Mouse (Mus musculus) cortical plate, adult 2 months (tissue): Measurements from ENCODE around the gene Tm7sf2.

Experiments used
- CTCF ChIP-seq: fragments of 200-500 bp; IDR thresholded peaks from 2 replicates; pipeline ENCODE4 v1.5.1; 2011; ENCODE audit warnings: mild to moderate bottlenecking, control low read depth, low read length; ENCODE audit not compliant: insufficient read depth; ENCODE audit errors: extremely low read depth
- POLR2A ChIP-seq: fragments of 200-500 bp; IDR thresholded peaks from 2 replicates; pipeline ENCODE4 v1.6.1; 2011; ENCODE audit warnings: mild to moderate bottlenecking, low read length, control low read depth; ENCODE audit not compliant: insufficient read depth; ENCODE audit errors: extremely low read depth

DNA sequence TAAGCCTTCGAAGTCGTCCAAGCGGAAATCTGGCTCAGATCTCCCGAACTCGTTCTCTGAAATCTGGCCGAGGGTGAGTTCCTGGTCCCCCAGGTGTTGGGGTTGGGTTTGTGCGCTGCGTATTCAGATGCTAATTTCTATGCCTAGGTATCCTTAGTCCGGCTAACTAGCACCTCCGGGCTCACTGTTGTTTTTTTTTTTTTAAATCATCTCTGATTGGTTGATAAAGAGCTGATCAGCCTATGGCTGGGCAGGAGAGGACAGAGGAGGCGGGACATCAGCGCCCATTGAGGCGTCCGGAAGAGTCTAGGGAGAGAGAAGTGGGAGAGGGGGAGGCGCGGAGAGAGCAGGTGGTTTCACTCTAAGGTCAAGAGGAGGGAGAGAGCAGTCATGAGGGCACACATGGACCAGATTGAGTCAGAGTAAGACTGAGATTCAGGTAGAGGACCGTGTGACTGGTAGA lies 17.3 kb upstream of the Tm7sf2 start:
- no peak for TF ChIP-seq POLR2A
- TF ChIP-seq CTCF: no peak
